Mouse (Mus musculus): ENCODE results near the gene Pex26.

GRCm38 (mm10) chr6:121214667-121215330 lies 31.3 kb downstream of the Pex26 start:
- TF ChIP-seq CTCF (IDR thresholded peaks at IDR 0.05; ENCODE audit: low read depth, low read length) (no peak), POLR2A (IDR thresholded peaks at IDR 0.05; ENCODE audit: extremely low read depth, insufficient read depth, low read length) (no peak)

Data from liver, adult 2 months (tissue).